ENCODE assay signal across 8 mouse cellular contexts in the genomic region with DNA sequence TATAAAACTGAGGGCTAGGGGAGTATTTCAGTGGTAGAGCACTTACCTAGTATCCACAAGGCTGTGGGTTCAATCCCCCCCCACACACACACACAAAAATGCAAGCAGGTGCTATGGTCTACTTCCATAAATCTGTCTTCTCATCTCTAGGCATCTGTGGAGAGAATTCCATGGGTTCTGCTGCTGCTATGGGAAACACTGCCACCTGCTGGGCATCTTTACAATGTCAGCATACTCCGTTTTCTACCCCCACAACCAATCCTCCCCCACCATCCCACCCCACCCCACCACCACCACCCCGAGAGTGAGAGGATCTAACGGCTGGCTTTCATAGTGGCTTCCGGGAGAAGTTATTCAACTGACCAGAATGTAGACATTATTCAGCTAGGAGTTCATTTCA. TPM values are rescaled to one million over a fixed set of nuclear protein-coding genes. Genes with fewer than 3 reads are reported as not detected.
DNase-seq lines count a peak whose midpoint lies in the region; ATAC-seq and TF ChIP-seq lines count a peak whose summit lies in the region.

No protein-coding gene starts in this region.

- H3K27me3 ChIP-seq in spleen, adult 2 months (ENCODE audit: control insufficient read depth, insufficient read depth, low read length), result no peaks in the 10 kb centered on the region
- H3K27me3 ChIP-seq in hindbrain, embryonic 16.5 days (replicated peaks; ENCODE audit: control insufficient read depth, insufficient read depth, low read length), result no peaks in the 10 kb centered on the region
- H3K27me3 ChIP-seq in midbrain, embryonic 12.5 days, result no peaks in the 10 kb centered on the region

- TF ChIP-seq POLR2A in spleen, adult 2 months (IDR thresholded peaks at IDR 0.05; ENCODE audit: low read depth, low read length), result no peak
- no peak for TF ChIP-seq POLR2A in brain, embryonic 14.5 days (IDR thresholded peaks at IDR 0.05; ENCODE audit: borderline replicate concordance, extremely low read depth, insufficient read depth, insufficient read length, poor library complexity, severe bottlenecking)

- DNase-seq in spleen, adult 2 months (ENCODE audit: low read depth in 1 of 2, low spot score in 2 of 2), result peak; percentile 19 to 42
- DNase-seq in spleen, adult 12 weeks (ENCODE audit: low spot score), result no peak
- DNase-seq in brain, embryonic 14.5 days (ENCODE audit: low read depth), result peak; percentile 79
- DNase-seq in left cerebral cortex, adult 2 months (ENCODE audit: extremely low spot score in 1 of 2, low spot score in 2 of 2), result peak; percentile 62 to 75
- peak; percentile 54 for DNase-seq in telencephalon, adult 2 months (ENCODE audit: low read depth, low spot score)

- H3K4me2 ChIP-seq in hindbrain, embryonic 16.5 days (ENCODE audit: low read length), result no peak overlapping the region
- no peak overlapping the region for H3K4me2 ChIP-seq in midbrain, embryonic 12.5 days (replicated peaks)

- no peak overlapping the region for H3K4me3 ChIP-seq in spleen, adult 2 months (ENCODE audit: extremely low read depth, insufficient read depth, insufficient read length)
- no peak overlapping the region for H3K4me3 ChIP-seq in hindbrain, embryonic 16.5 days (ENCODE audit: low read length)
- no peak overlapping the region for H3K4me3 ChIP-seq in left cerebral cortex, adult 2 months
- no peak overlapping the region for H3K4me3 ChIP-seq in midbrain, embryonic 12.5 days

- intact Hi-C loops in left cerebral cortex, adult 2 months (cut with DNase I), result loop anchor here (2.0 to 10.0 kb wide), 4 partner anchors 85 to 687 kb away; a partner anchor contains a TSS

- peak; percentile 30; the same call in 1 of the 2 replicates for ATAC-seq in erythroid progenitor cell, adult 5-6 weeks (replicated peaks; ENCODE audit: low FRiP score, poor library complexity, severe bottlenecking)
- ATAC-seq in hindbrain, embryonic 16.5 days, result peak; percentile 37
- 0 out of 2 replicates have a peak, but pooled peaks have one; percentile 52 for ATAC-seq in midbrain, embryonic 12.5 days (ENCODE audit: low FRiP score, low read depth)

- H3K9me3 ChIP-seq in hindbrain, embryonic 16.5 days (ENCODE audit: control insufficient read depth, low read length), result no peaks in the 10 kb centered on the region
- no peaks in the 10 kb centered on the region for H3K9me3 ChIP-seq in midbrain, embryonic 12.5 days

- WGBS in spleen, adult 2 months, result 5% methylated on average over 4 of the region's 4 CpGs
- WGBS in hindbrain, embryonic 16.5 days, result 9% methylated on average over 4 of the region's 4 CpGs
- WGBS in midbrain, embryonic 12.5 days, result 13% methylated on average over 4 of the region's 4 CpGs

- H3K9ac ChIP-seq in hindbrain, embryonic 16.5 days (ENCODE audit: low read depth, low read length), result no peak overlapping the region
- H3K9ac ChIP-seq in midbrain, embryonic 12.5 days (replicated peaks), result no peak overlapping the region

- TF ChIP-seq CTCF in spleen, adult 2 months (IDR thresholded peaks at IDR 0.05; ENCODE audit: extremely low read depth, insufficient read depth, insufficient read length, insufficient replicate concordance), result peak; percentile 54; the same call in 1 of the 2 replicates
- peak; percentile 73; the same call in 1 of the 2 replicates for TF ChIP-seq CTCF in brain, embryonic 14.5 days (IDR thresholded peaks at IDR 0.05; ENCODE audit: borderline replicate concordance, extremely low read depth, insufficient read depth, insufficient read length)
- peak; percentile 72 for TF ChIP-seq CTCF in left cerebral cortex, adult 2 months (IDR thresholded peaks at IDR 0.05)

- no peaks in the 10 kb centered on the region for H3K4me1 ChIP-seq in spleen, adult 2 months (ENCODE audit: control insufficient read depth, insufficient read depth, insufficient read length)
- no peaks in the 10 kb centered on the region for H3K4me1 ChIP-seq in hindbrain, embryonic 16.5 days (ENCODE audit: control insufficient read depth, insufficient read depth, low read depth, low read length)
- no peaks in the 10 kb centered on the region for H3K4me1 ChIP-seq in midbrain, embryonic 12.5 days

- no peak overlapping the region for H3K27ac ChIP-seq in spleen, adult 2 months (ENCODE audit: insufficient read depth, low read length)
- no peak overlapping the region for H3K27ac ChIP-seq in hindbrain, embryonic 16.5 days (ENCODE audit: low read depth, low read length)
- no peak overlapping the region for H3K27ac ChIP-seq in left cerebral cortex, adult 2 months
- no peak overlapping the region for H3K27ac ChIP-seq in midbrain, embryonic 12.5 days (replicated peaks)

- no peaks in the 10 kb centered on the region for H3K36me3 ChIP-seq in spleen, adult 2 months (ENCODE audit: control insufficient read depth, insufficient read depth, low read length)
- H3K36me3 ChIP-seq in hindbrain, embryonic 16.5 days (ENCODE audit: control insufficient read depth, insufficient read depth, low read length), result no peaks in the 10 kb centered on the region
- no peaks in the 10 kb centered on the region for H3K36me3 ChIP-seq in midbrain, embryonic 12.5 days

RNA-seq across cellular contexts. Expression of a gene that starts 54.7 kb away (rescaled TPM):
- polyA plus RNA-seq in spleen, adult 2 months (2012; rRNA removed), result not detected in 2 replicates
- 0.44 and 1.2 TPM in 2 replicates for polyA plus RNA-seq in brain, embryonic 14.5 days (2012; rRNA removed)
- not detected in 2 replicates for total RNA-seq in erythroid progenitor cell, adult 5-6 weeks (2015; ENCODE audit: low replicate concordance)
- not detected in 2 replicates for total RNA-seq in erythroid progenitor cell, adult 5-6 weeks (2017; ENCODE audit: low replicate concordance)
- 1.3 and 2.1 TPM in 2 replicates for polyA plus RNA-seq in hindbrain, embryonic 16.5 days (2015; fragmentation: Nextera tagmentation; extraction: Ambion mirVana)
- total RNA-seq in left cerebral cortex, adult 2 months (2021), result 1 to 10 TPM; 1.1 to 1.4 TPM
- 0.25 and 0.42 TPM in 2 replicates for polyA plus RNA-seq in midbrain, embryonic 12.5 days (2016; fragmentation: Nextera tagmentation; extraction: Ambion mirVana)

RNA-seq across cellular contexts. Expression of a gene that starts 58.6 kb away (rescaled TPM):
- polyA plus RNA-seq in spleen, adult 2 months (2012; rRNA removed), result 15.3 and 17.3 TPM in 2 replicates
- polyA plus RNA-seq in brain, embryonic 14.5 days (2012; rRNA removed), result 3.1 and 5.2 TPM in 2 replicates
- total RNA-seq in erythroid progenitor cell, adult 5-6 weeks (2015; ENCODE audit: low replicate concordance), result 1.8 and 4.6 TPM in 2 replicates
- 2.4 and 3.4 TPM in 2 replicates for total RNA-seq in erythroid progenitor cell, adult 5-6 weeks (2017; ENCODE audit: low replicate concordance)
- polyA plus RNA-seq in hindbrain, embryonic 16.5 days (2015; fragmentation: Nextera tagmentation; extraction: Ambion mirVana), result 1.7 TPM in 2 replicates
- 10 to 100 TPM; 15.0 to 15.2 TPM for total RNA-seq in left cerebral cortex, adult 2 months (2021)
- polyA plus RNA-seq in midbrain, embryonic 12.5 days (2016; fragmentation: Nextera tagmentation; extraction: Ambion mirVana), result 1.3 and 1.8 TPM in 2 replicates
